Comparison of ENCODE assay signal across 8 mouse cellular contexts in genomic region chr8:71468916-71469315, GRCm38 (mm10). TPM values are rescaled to one million over a fixed set of nuclear protein-coding genes. Genes with fewer than 3 reads are reported as not detected.
DNase-seq lines count a peak whose midpoint lies in the region; ATAC-seq and TF ChIP-seq lines count a peak whose summit lies in the region.

Gene Dda1, plus strand, starts transcription at chr8:71469199.

- no peaks in the 10 kb centered on the region for H3K27me3 ChIP-seq in megakaryocyte, embryonic 14.5 days (replicated peaks)

- H3K9me3 ChIP-seq in megakaryocyte, embryonic 14.5 days, result no peaks in the 10 kb centered on the region

- H3K27ac ChIP-seq in cortical plate, adult 2 months (ENCODE audit: insufficient read depth, low read length), result peak within 1 kb of the TSS; percentile 38; the same call in 1 of the 2 replicates

- peaks cover 3% of the 10 kb centered on the region; the same call in 1 of the 2 replicates for H3K4me1 ChIP-seq in cortical plate, adult 2 months (ENCODE audit: control insufficient read depth, insufficient read depth, low read length)
- H3K4me1 ChIP-seq in megakaryocyte, embryonic 14.5 days, result peaks cover 56% of the 10 kb centered on the region

- TF ChIP-seq CTCF in cortical plate, adult 2 months (IDR thresholded peaks at IDR 0.05; ENCODE audit: extremely low read depth, insufficient read depth, low read length), result no peak

- peaks cover 56% of the 10 kb centered on the region for H3K36me3 ChIP-seq in megakaryocyte, embryonic 14.5 days (replicated peaks; ENCODE audit: low read length)

- peak within 1 kb of the TSS; percentile 84 for H3K4me3 ChIP-seq in cortical plate, adult 2 months (ENCODE audit: insufficient read depth, low read length)
- peak within 1 kb of the TSS; percentile 96 for H3K4me3 ChIP-seq in megakaryocyte, embryonic 14.5 days (replicated peaks)

- peak; percentile 96 to 98 for DNase-seq in gastrocnemius, adult 8-10 months (ENCODE audit: low spot score in 2 of 2)
- peak; percentile 95 for DNase-seq in hindlimb bud, embryonic 11.5 days (ENCODE audit: extremely low spot score, low read depth, low spot score)
- DNase-seq in left cerebral cortex, adult 8-10 months (ENCODE audit: low spot score in 2 of 2), result peak; percentile 91 to 99
- DNase-seq in right cerebral cortex, postnatal 10 days (ENCODE audit: low spot score in 2 of 2), result peak; percentile 99 to 100
- peak; percentile 89 for DNase-seq in urinary bladder, postnatal 25 days (ENCODE audit: low spot score)

- peak; percentile 47; the same call in 1 of the 2 replicates for TF ChIP-seq POLR2A in cortical plate, adult 2 months (IDR thresholded peaks at IDR 0.05; ENCODE audit: extremely low read depth, insufficient read depth, low read length)

- ATAC-seq in activated CD4-positive, CD25-positive, alpha-beta regulatory T cell, adult 4 months, result peak; percentile 80

RNA-seq across cellular contexts. Expression of gene Dda1, which starts in this region (rescaled TPM):
- 10 to 100 TPM; 26.8 to 30.6 TPM for polyA plus RNA-seq in activated CD4-positive, CD25-positive, alpha-beta regulatory T cell, adult 4 months (2017; shearing (Covaris generic))
- 115 and 126 TPM in 2 replicates for polyA plus RNA-seq in cortical plate, adult 2 months (2012; rRNA removed)
- total RNA-seq in gastrocnemius, adult 8-10 months (2022), result 10 to 100 TPM; 24.5 to 31.8 (median 26.5) TPM
- total RNA-seq in left cerebral cortex, adult 8-10 months (2022), result 10 to 100 TPM; 59.4 to 75.0 (median 64.0) TPM
- 346 and 1,390 TPM in 2 replicates for polyA plus RNA-seq in megakaryocyte, embryonic 14.5 days (2012; ENCODE audit: insufficient read depth, low replicate concordance)

Comparison
In these comparisons a context has a peak if more than half of its experiments do, and no peak if none do; other contexts are left out.
1. Peak in every context shown above with its lines: DNase-seq, ATAC-seq, H3K4me3 ChIP-seq and H3K27ac ChIP-seq.